Mouse (Mus musculus) MEL (cell line): Measurements from ENCODE around the gene Fndc5. TPM values are rescaled to one million over a fixed set of nuclear protein-coding genes. Genes with fewer than 3 reads are reported as not detected.

Experiments
- DNase-seq: peaks from one replicate; pipeline ENCODE4 v3.0.0; 2011; ENCODE audit warnings: low read depth, low spot score
- H3K27ac ChIP-seq: 2 replicates; pipeline ENCODE4 v1.5.1; 2012; ENCODE audit warnings: low read depth, mild to moderate bottlenecking, control low read depth, low read length, moderate library complexity; ENCODE audit not compliant: control insufficient read depth
- H3K27me3 ChIP-seq, 2 experiments: fragments of 150-350 bp in 1 of 2; sonication (generic) in 1 of 2; 2 replicates each; pipeline ENCODE4 v1.6.1; 2012; ENCODE audit warnings: low read length in 2 of 2, mild to moderate bottlenecking in 2 of 2, improper control_type of control experiment in 1 of 2, moderate library complexity in 1 of 2; ENCODE audit not compliant: insufficient read depth in 2 of 2, control insufficient read depth in 1 of 2
- H3K36me3 ChIP-seq, 2 experiments: 2 replicates each; pipeline ENCODE4 v1.6.1; 2012 to 2014; ENCODE audit warnings: low read length in 2 of 2, improper control_type of control experiment in 1 of 2, inconsistent platforms in 1 of 2, mild to moderate bottlenecking in 1 of 2; ENCODE audit not compliant: insufficient read depth in 2 of 2, control insufficient read depth in 1 of 2
- H3K4me1 ChIP-seq, 2 experiments: fragments of 150-350 bp in 1 of 2; sonication (generic) in 1 of 2; 2 replicates each; pipeline ENCODE4 v1.6.1; 2012; ENCODE audit warnings: low read length in 2 of 2, improper control_type of control experiment in 1 of 2, mild to moderate bottlenecking in 1 of 2; ENCODE audit not compliant: insufficient read depth in 2 of 2, control insufficient read depth in 1 of 2
- H3K4me3 ChIP-seq, 2 experiments: fragments of 150-350 bp in 1 of 2; sonication (generic) in 1 of 2; 2 replicates each; pipeline ENCODE4 v1.5.1; 2012; ENCODE audit warnings: low read depth in 2 of 2, low read length in 2 of 2, mild to moderate bottlenecking in 2 of 2, moderate library complexity in 2 of 2, control low read depth in 1 of 2, improper control_type of control experiment in 1 of 2; ENCODE audit not compliant: control insufficient read depth in 1 of 2, insufficient read depth in 1 of 2
- H3K79me2 ChIP-seq: 2 replicates; pipeline ENCODE4 v1.6.1; 2012; ENCODE audit warnings: mild to moderate bottlenecking, low read length, moderate library complexity; ENCODE audit not compliant: control insufficient read depth, poor library complexity, insufficient read depth
- H3K9ac ChIP-seq: 2 replicates; pipeline ENCODE4 v1.6.1; 2012; ENCODE audit warnings: low read depth, mild to moderate bottlenecking, control low read depth, low read length, moderate library complexity; ENCODE audit not compliant: control insufficient read depth, poor library complexity, severe bottlenecking
- H3K9me3 ChIP-seq: fragments of 150-350 bp; sonication (generic); replicated peaks from 2 replicates; pipeline ENCODE4 v1.6.1; 2012; ENCODE audit warnings: mild to moderate bottlenecking, low read length, improper control_type of control experiment, moderate library complexity; ENCODE audit not compliant: insufficient read depth
- CHD2 ChIP-seq: IDR thresholded peaks from 2 replicates; pipeline ENCODE4 v1.6.1; 2011; ENCODE audit warnings: low read length, improper control_type of control experiment
- CTCF ChIP-seq, 3 experiments: IDR thresholded peaks in 2 of 3; conservative IDR thresholded peaks in 1 of 3; 2 replicates each; pipeline ENCODE4 v1.5.1; 2011 to 2012; ENCODE audit warnings: low read length in 3 of 3, low read depth in 2 of 3, mild to moderate bottlenecking in 2 of 3, improper control_type of control experiment in 1 of 3, inconsistent platforms in 1 of 3, mixed read lengths in 1 of 3, moderate library complexity in 1 of 3; ENCODE audit not compliant: control insufficient read depth in 1 of 3, insufficient read depth in 1 of 3, poor library complexity in 1 of 3, severe bottlenecking in 1 of 3
- ELF1 ChIP-seq: IDR thresholded peaks from 2 replicates; pipeline ENCODE4 v1.6.1; 2014; ENCODE audit warnings: low read depth, mild to moderate bottlenecking, inconsistent platforms, low read length, improper control_type of control experiment, moderate library complexity
- EP300 ChIP-seq, 2 experiments: IDR thresholded peaks; 2 replicates each; pipeline ENCODE4 v1.6.1; 2011; ENCODE audit warnings: improper control_type of control experiment in 2 of 2, low read length in 2 of 2, low read depth in 1 of 2, mild to moderate bottlenecking in 1 of 2
- ETS1 ChIP-seq: IDR thresholded peaks from 2 replicates; pipeline ENCODE4 v1.6.1; 2012; ENCODE audit warnings: low read depth, mild to moderate bottlenecking, inconsistent platforms, low read length, improper control_type of control experiment, moderate library complexity
- GABPA ChIP-seq: IDR thresholded peaks from 2 replicates; pipeline ENCODE4 v1.6.1; 2012; ENCODE audit warnings: low read depth, mild to moderate bottlenecking, inconsistent platforms, low read length, improper control_type of control experiment, moderate library complexity
- JUND ChIP-seq: IDR thresholded peaks from 2 replicates; pipeline ENCODE4 v1.6.1; 2011; ENCODE audit warnings: low read depth, mild to moderate bottlenecking, improper control_type of control experiment, low read length
- KAT2A ChIP-seq: conservative IDR thresholded peaks from 2 replicates; pipeline ENCODE4 v1.6.1; 2012; ENCODE audit warnings: low read depth, low read length, improper control_type of control experiment, inconsistent platforms
- MAFK ChIP-seq: IDR thresholded peaks from 2 replicates; pipeline ENCODE4 v1.6.1; 2011; ENCODE audit warnings: low read depth, mild to moderate bottlenecking, low read length, improper control_type of control experiment, borderline replicate concordance
- MAZ ChIP-seq: IDR thresholded peaks from 2 replicates; pipeline ENCODE4 v1.6.1; 2012; ENCODE audit warnings: low read depth, mild to moderate bottlenecking, inconsistent platforms, low read length, improper control_type of control experiment
- MXI1 ChIP-seq: IDR thresholded peaks from 2 replicates; pipeline ENCODE4 v1.6.1; 2011; ENCODE audit warnings: mild to moderate bottlenecking, low read depth, low read length, improper control_type of control experiment
- MYB ChIP-seq: IDR thresholded peaks from 2 replicates; pipeline ENCODE4 v1.6.1; 2011; ENCODE audit warnings: mild to moderate bottlenecking, low read depth, low read length, improper control_type of control experiment
- POLR2AphosphoS2 ChIP-seq: IDR thresholded peaks from 2 replicates; pipeline ENCODE4 v1.6.1; 2011; ENCODE audit warnings: low read length, improper control_type of control experiment
- RAD21 ChIP-seq: IDR thresholded peaks from 2 replicates; pipeline ENCODE4 v1.6.1; 2011; ENCODE audit warnings: mild to moderate bottlenecking, low read depth, low read length, improper control_type of control experiment
- RCOR1 ChIP-seq: IDR thresholded peaks from 2 replicates; pipeline ENCODE4 v1.6.1; 2012; ENCODE audit warnings: low read depth, mild to moderate bottlenecking, inconsistent platforms, low read length, improper control_type of control experiment
- SIN3A ChIP-seq: IDR thresholded peaks from 2 replicates; pipeline ENCODE4 v1.6.1; 2012; ENCODE audit warnings: low read length, improper control_type of control experiment, inconsistent platforms
- SMC3 ChIP-seq: IDR thresholded peaks from 2 replicates; pipeline ENCODE4 v1.6.1; 2011; ENCODE audit warnings: low read depth, low read length, improper control_type of control experiment
- TCF12 ChIP-seq: IDR thresholded peaks from 2 replicates; pipeline ENCODE4 v1.6.1; 2014; ENCODE audit warnings: low read depth, mild to moderate bottlenecking, inconsistent platforms, low read length, improper control_type of control experiment, moderate library complexity
- ZC3H11A ChIP-seq: IDR thresholded peaks from 2 replicates; pipeline ENCODE4 v1.6.1; 2012; ENCODE audit warnings: low read depth, mild to moderate bottlenecking, inconsistent platforms, low read length, improper control_type of control experiment
- polyA plus RNA-seq, 2 experiments: library from polyadenylated mRNA; stranded (reverse) in 1 of 2; unstranded in 1 of 2; fragments of >175 nt in 1 of 2; fragments of >200 nt in 1 of 2; gene quantifications; 2 replicates each; pipeline versions ENCODE4 v1.2.1 to v1.2.4; 2012; ENCODE audit warnings: low replicate concordance in 2 of 2, low read depth in 1 of 2; ENCODE audit not compliant: insufficient read length in 2 of 2, insufficient read depth in 1 of 2, missing spikeins in 1 of 2
- total RNA-seq: library from RNA; depleted of rRNA; stranded (reverse); fragments of 300-350 nt; gene quantifications from 2 replicates; pipeline ENCODE4 v1.2.3, GENCODE M21; 2012

Fndc5 gene
- total and polyA plus RNA-seq, 3 experiments = 15.8 to 123 (median 35.9) TPM

DNA sequence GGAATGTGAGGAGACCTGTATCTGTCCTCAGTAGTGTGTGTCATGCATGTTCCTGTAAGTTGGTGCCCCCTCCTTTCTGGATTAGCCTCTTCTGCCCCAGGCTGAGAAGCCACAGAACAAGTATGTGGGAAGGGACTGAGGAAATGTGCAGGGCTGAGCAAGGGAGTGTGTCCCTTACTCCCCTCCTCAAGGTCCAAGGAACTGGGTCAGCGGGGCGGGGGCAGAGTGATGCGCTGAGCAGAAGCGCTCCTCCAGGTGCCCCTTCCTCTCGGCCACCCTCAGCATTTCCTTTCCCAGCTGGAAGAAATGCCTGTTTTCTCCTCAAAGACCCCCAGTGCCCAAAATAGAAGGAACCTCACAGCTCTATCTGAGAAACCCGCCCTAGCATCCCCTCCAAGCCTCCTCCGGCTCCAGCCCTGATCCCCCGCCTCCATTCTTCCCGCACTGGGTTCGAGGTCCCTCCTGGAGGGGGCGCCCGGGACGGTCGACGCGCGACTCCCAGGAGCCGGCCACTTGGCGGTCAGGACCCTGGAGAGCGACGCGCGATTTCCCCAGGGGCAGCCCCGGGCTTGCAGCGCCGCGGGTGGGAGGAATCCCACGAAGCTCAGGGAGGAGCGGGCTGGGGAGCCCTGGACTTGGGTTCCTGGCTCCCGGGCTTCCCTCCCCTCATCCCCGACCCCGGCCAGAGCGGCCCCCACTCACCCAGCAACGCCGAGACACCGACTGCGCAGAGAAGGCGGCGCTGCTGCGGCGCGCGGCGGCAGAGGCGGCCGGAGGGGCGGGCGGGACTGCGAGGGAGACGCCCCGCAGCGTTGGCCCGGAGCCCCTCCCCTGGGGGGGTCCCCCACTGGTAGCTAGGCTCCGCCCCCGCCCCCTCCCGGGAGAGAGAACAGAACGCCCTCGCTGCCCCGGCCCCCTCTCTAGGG lies 16.0 kb upstream of the Fndc5 start:
- TF ChIP-seq KAT2A = no peak
- TF ChIP-seq MXI1 = peak; percentile 64
- TF ChIP-seq SIN3A = peak; percentile 71
- TF ChIP-seq GABPA = no peak
- TF ChIP-seq MAFK = no peak
- TF ChIP-seq CTCF (IDR thresholded peaks at IDR 0.05 in 2 of 3, conservative IDR thresholded peaks at IDR 0.05 in 1 of 3; ENCODE audit: control insufficient read depth in 1 of 3, insufficient read depth in 1 of 3, low read depth in 2 of 3, low read length in 3 of 3, poor library complexity in 1 of 3, severe bottlenecking in 1 of 3) = peak in 2 of 3 experiments; percentile 50 to 57; a peak in 4 of 6 replicates
- TF ChIP-seq ZC3H11A = peak; percentile 22; the same call in 1 of the 2 replicates
- peak; percentile 10 for TF ChIP-seq RAD21
- TF ChIP-seq SMC3 = peak; percentile 43
- TF ChIP-seq MAZ = peak; percentile 59; the same call in 1 of the 2 replicates
- Histone ChIP-seq H3K27me3 (0 out of 4 replicates have a peak, but pooled peaks cover 0 to 1% of the 10 kb centered on the region in 2 experiments), H3K79me2 (no peaks in the 10 kb centered on the region), H3K4me3 (no peak overlapping the region), H3K9ac (no peak overlapping the region), H3K9me3 (no peaks in the 10 kb centered on the region), H3K36me3 (peaks cover 0 to 3% of the 10 kb centered on the region in 2 experiments; a peak in 1 of 4 replicates), H3K27ac (no peak overlapping the region), H3K4me1 (peaks cover 0 to 6% of the 10 kb centered on the region in 2 experiments; a peak in 2 of 4 replicates)
- peak; percentile 67 for DNase-seq

GRCm38 (mm10) chr4:129121569-129122086 lies 15.2 kb upstream of the Fndc5 start, which contains the start of gene Hpca:
Hpca (minus strand) TSS chr4:129122036.
- DNase-seq = no peak
- H3K79me2 ChIP-seq = no peaks in the 10 kb centered on the region; the same call in 1 of the 2 replicates
- H3K27ac ChIP-seq = no peak within 1 kb of the TSS
- no peaks in the 10 kb centered on the region for H3K9me3 ChIP-seq
- TF ChIP-seq ELF1 (no peak), SMC3 (no peak), EP300 (IDR thresholded peaks at IDR 0.05; ENCODE audit: low read depth in 1 of 2, low read length in 2 of 2) (no peak), ETS1 (no peak), RCOR1 (no peak), TCF12 (no peak), MYB (no peak), SIN3A (no peak), POLR2AphosphoS2 (no peak), JUND (no peak), MAZ (no peak), CHD2 (no peak), KAT2A (no peak)
- H3K4me1 ChIP-seq = peaks cover 0 to 10% of the 10 kb centered on the region in 2 experiments; a peak in 2 of 4 replicates
- no peak within 1 kb of the TSS for H3K4me3 ChIP-seq
- 0 out of 4 replicates have a peak, but pooled peaks cover 0 to 1% of the 10 kb centered on the region in 2 experiments for H3K27me3 ChIP-seq
- peaks cover 0 to 3% of the 10 kb centered on the region in 2 experiments; a peak in 1 of 4 replicates for H3K36me3 ChIP-seq
- H3K9ac ChIP-seq = no peak within 1 kb of the TSS
